Mouse (Mus musculus) MEL (cell line): Measurements from ENCODE around the gene Rnf207.

Experiments used
- CTCF ChIP-seq, 3 experiments: IDR thresholded peaks in 2 of 3; conservative IDR thresholded peaks in 1 of 3; 2 replicates each; pipeline ENCODE4 v1.5.1; 2011 to 2012; ENCODE audit warnings: low read length in 3 of 3, low read depth in 2 of 3, mild to moderate bottlenecking in 2 of 3, improper control_type of control experiment in 1 of 3, inconsistent platforms in 1 of 3, mixed read lengths in 1 of 3, moderate library complexity in 1 of 3; ENCODE audit not compliant: control insufficient read depth in 1 of 3, insufficient read depth in 1 of 3, poor library complexity in 1 of 3, severe bottlenecking in 1 of 3
- GATA1 ChIP-seq: IDR thresholded peaks from 2 replicates; pipeline ENCODE4 v1.6.1; 2011; ENCODE audit warnings: low read depth, low read length, improper control_type of control experiment
- TAL1 ChIP-seq: IDR thresholded peaks from 2 replicates; pipeline ENCODE4 v1.6.1; 2012; ENCODE audit warnings: mild to moderate bottlenecking, inconsistent platforms, low read length, moderate library complexity, mixed read lengths

- TF ChIP-seq TAL1: no peak
- no peak for TF ChIP-seq CTCF (IDR thresholded peaks at IDR 0.05 in 2 of 3, conservative IDR thresholded peaks at IDR 0.05 in 1 of 3; ENCODE audit: control insufficient read depth in 1 of 3, insufficient read depth in 1 of 3, low read depth in 2 of 3, low read length in 3 of 3, poor library complexity in 1 of 3, severe bottlenecking in 1 of 3)
- no peak for TF ChIP-seq GATA1
Measured at GRCm38 (mm10) chr4:152278986-152279385, 39.8 kb downstream of the Rnf207 start.
